8 mouse cellular contexts compared by ENCODE assay signal in genomic region chr17:34309225-34309624, GRCm38 (mm10). TPM values are rescaled to one million over a fixed set of nuclear protein-coding genes. Genes with fewer than 3 reads are reported as not detected.
DNase-seq lines count a peak whose midpoint lies in the region; ATAC-seq and TF ChIP-seq lines count a peak whose summit lies in the region.

No protein-coding gene starts in this region.

- peak overlapping the region; percentile 81 for H3K4me2 ChIP-seq in lung, embryonic 15.5 days
- peak overlapping the region; percentile 71 for H3K4me2 ChIP-seq in forebrain, embryonic 12.5 days
- peak overlapping the region; percentile 77 for H3K4me2 ChIP-seq in intestine, postnatal 0 days (replicated peaks; ENCODE audit: low read depth)

- 21% methylated on average over 10 of the region's 10 CpGs for WGBS in lung, embryonic 15.5 days
- 34% methylated on average over 10 of the region's 10 CpGs for WGBS in forebrain, embryonic 12.5 days
- WGBS in intestine, postnatal 0 days: 27% methylated on average over 10 of the region's 10 CpGs
- 31% methylated on average over 10 of the region's 10 CpGs for WGBS in olfactory bulb, adult 2 months

- no peak for TF ChIP-seq POLR2A in olfactory bulb, adult 2 months (IDR thresholded peaks at IDR 0.05; ENCODE audit: insufficient read depth, low read depth, low read length)

- no peak for TF ChIP-seq CTCF in intestine, postnatal 0 days (IDR thresholded peaks at IDR 0.05; ENCODE audit: low read depth)
- no peak for TF ChIP-seq CTCF in olfactory bulb, adult 2 months (IDR thresholded peaks at IDR 0.05; ENCODE audit: insufficient read depth, low read depth, low read length)

- H3K36me3 ChIP-seq in lung, embryonic 15.5 days: no peaks in the 10 kb centered on the region
- no peaks in the 10 kb centered on the region for H3K36me3 ChIP-seq in forebrain, embryonic 12.5 days (replicated peaks)
- H3K36me3 ChIP-seq in intestine, postnatal 0 days (ENCODE audit: control insufficient read depth, insufficient read depth): no peaks in the 10 kb centered on the region

- peak overlapping the region; percentile 61 for H3K4me3 ChIP-seq in lung, embryonic 15.5 days
- peak overlapping the region; percentile 62 for H3K4me3 ChIP-seq in forebrain, embryonic 12.5 days (replicated peaks)
- peak overlapping the region; percentile 50 for H3K4me3 ChIP-seq in intestine, postnatal 0 days (ENCODE audit: low read depth, low read length)
- peak overlapping the region; percentile 81 for H3K4me3 ChIP-seq in olfactory bulb, adult 2 months (ENCODE audit: insufficient read depth, low read depth, low read length)

- 0 out of 2 replicates have a peak, but pooled peaks cover 3% of the 10 kb centered on the region for H3K4me1 ChIP-seq in lung, embryonic 15.5 days
- H3K4me1 ChIP-seq in forebrain, embryonic 12.5 days: peaks cover 3% of the 10 kb centered on the region
- H3K4me1 ChIP-seq in intestine, postnatal 0 days (replicated peaks; ENCODE audit: control insufficient read depth, insufficient read depth, low read length): no peaks in the 10 kb centered on the region
- H3K4me1 ChIP-seq in olfactory bulb, adult 2 months (ENCODE audit: control insufficient read depth, insufficient read depth, low read length): peaks cover 8% of the 10 kb centered on the region

- no peak for DNase-seq in lung, postnatal 14 days
- no peak for DNase-seq in adrenal gland, adult 8-10 months
- no peak for DNase-seq in frontal cortex, postnatal 25 days (ENCODE audit: low spot score in 2 of 2)
- DNase-seq in adrenal gland, postnatal 36 days: no peak

- no peaks in the 10 kb centered on the region for H3K9me3 ChIP-seq in lung, embryonic 15.5 days
- H3K9me3 ChIP-seq in forebrain, embryonic 12.5 days: no peaks in the 10 kb centered on the region
- no peaks in the 10 kb centered on the region for H3K9me3 ChIP-seq in intestine, postnatal 0 days (ENCODE audit: control insufficient read depth)

- peaks cover 3% of the 10 kb centered on the region; the same call in 1 of the 2 replicates for H3K27me3 ChIP-seq in lung, embryonic 15.5 days
- peaks cover 18% of the 10 kb centered on the region; the same call in 1 of the 2 replicates for H3K27me3 ChIP-seq in forebrain, embryonic 12.5 days
- H3K27me3 ChIP-seq in intestine, postnatal 0 days (replicated peaks; ENCODE audit: control insufficient read depth, insufficient read depth, low read length): no peaks in the 10 kb centered on the region; the same call in 1 of the 2 replicates

- H3K27ac ChIP-seq in lung, embryonic 15.5 days: no peak overlapping the region
- H3K27ac ChIP-seq in forebrain, embryonic 12.5 days: no peak overlapping the region; the same call in 1 of the 2 replicates
- H3K27ac ChIP-seq in intestine, postnatal 0 days (ENCODE audit: low read depth, low read length): no peak overlapping the region; the same call in 1 of the 2 replicates
- H3K27ac ChIP-seq in olfactory bulb, adult 2 months (ENCODE audit: insufficient read depth, low read depth, low read length): no peak overlapping the region

- ATAC-seq in lung, embryonic 15.5 days (ENCODE audit: borderline replicate concordance, extremely low read depth, low FRiP score, low TSS enrichment): no peak
- no peak for ATAC-seq in forebrain, embryonic 12.5 days (ENCODE audit: low FRiP score)
- ATAC-seq in intestine, postnatal 0 days: no peak

- H3K9ac ChIP-seq in lung, embryonic 15.5 days: peak overlapping the region; percentile 60
- peak overlapping the region; percentile 63 for H3K9ac ChIP-seq in forebrain, embryonic 12.5 days
- peak overlapping the region; percentile 55 for H3K9ac ChIP-seq in intestine, postnatal 0 days (ENCODE audit: low read depth, low read length)

RNA-seq across cellular contexts. Expression of gene H2-Eb1, which starts 3.6 kb away (rescaled TPM):
- 4.7 and 12.0 TPM in 2 replicates for polyA plus RNA-seq in lung, embryonic 15.5 days (2015; fragmentation: Nextera tagmentation; extraction: Ambion mirVana)
- 1.1 and 1.2 TPM in 2 replicates for polyA plus RNA-seq in forebrain, embryonic 12.5 days (2016; fragmentation: Nextera tagmentation; extraction: Ambion mirVana)
- 24.1 and 25.1 TPM in 2 replicates for polyA plus RNA-seq in intestine, postnatal 0 days (2015; fragmentation: Nextera tagmentation; extraction: Ambion mirVana)
- polyA plus RNA-seq in olfactory bulb, adult 2 months (2012; ENCODE audit: insufficient read depth, insufficient read length, low replicate concordance, missing spikeins): 452 TPM in 1 of 2 replicates, not detected in the other
- total RNA-seq in adrenal gland, adult 8-10 months (2022): 100 to 1,000 TPM in 3 of 4 experiments, 10 to 100 TPM in 1; 83.6 to 191 (median 159) TPM
- total RNA-seq in adrenal gland, postnatal 36 days (2021): 10 to 100 TPM; 52.3 to 94.3 TPM

RNA-seq across cellular contexts. Expression of gene H2-Eb2, which starts 16.2 kb away (rescaled TPM):
- polyA plus RNA-seq in lung, embryonic 15.5 days (2015; fragmentation: Nextera tagmentation; extraction: Ambion mirVana): 0.11 TPM in 1 of 2 replicates, not detected in the other
- not detected in 2 replicates for polyA plus RNA-seq in forebrain, embryonic 12.5 days (2016; fragmentation: Nextera tagmentation; extraction: Ambion mirVana)
- not detected in 2 replicates for polyA plus RNA-seq in intestine, postnatal 0 days (2015; fragmentation: Nextera tagmentation; extraction: Ambion mirVana)
- polyA plus RNA-seq in olfactory bulb, adult 2 months (2012; ENCODE audit: insufficient read depth, insufficient read length, low replicate concordance, missing spikeins): not detected in 2 replicates
- not detected for total RNA-seq in adrenal gland, adult 8-10 months (2022)
- total RNA-seq in adrenal gland, postnatal 36 days (2021): not detected

RNA-seq across cellular contexts. Expression of gene H2-Aa, which starts 21.6 kb away (rescaled TPM):
- polyA plus RNA-seq in lung, embryonic 15.5 days (2015; fragmentation: Nextera tagmentation; extraction: Ambion mirVana): 6.3 and 18.9 TPM in 2 replicates
- not detected in 2 replicates for polyA plus RNA-seq in forebrain, embryonic 12.5 days (2016; fragmentation: Nextera tagmentation; extraction: Ambion mirVana)
- 35.8 and 41.2 TPM in 2 replicates for polyA plus RNA-seq in intestine, postnatal 0 days (2015; fragmentation: Nextera tagmentation; extraction: Ambion mirVana)
- 508 and 641 TPM in 2 replicates for polyA plus RNA-seq in olfactory bulb, adult 2 months (2012; ENCODE audit: insufficient read depth, insufficient read length, low replicate concordance, missing spikeins)
- total RNA-seq in adrenal gland, adult 8-10 months (2022): 100 to 1,000 TPM in 3 of 4 experiments, 10 to 100 TPM in 1; 77.6 to 181 (median 140) TPM
- 10 to 100 TPM; 56.2 to 89.4 TPM for total RNA-seq in adrenal gland, postnatal 36 days (2021)

RNA-seq across cellular contexts. Expression of gene Btnl2, which starts 45.4 kb away (rescaled TPM):
- polyA plus RNA-seq in lung, embryonic 15.5 days (2015; fragmentation: Nextera tagmentation; extraction: Ambion mirVana): 0.08 and 0.16 TPM in 2 replicates
- polyA plus RNA-seq in forebrain, embryonic 12.5 days (2016; fragmentation: Nextera tagmentation; extraction: Ambion mirVana): not detected in 2 replicates
- 43.0 and 43.4 TPM in 2 replicates for polyA plus RNA-seq in intestine, postnatal 0 days (2015; fragmentation: Nextera tagmentation; extraction: Ambion mirVana)
- not detected in 2 replicates for polyA plus RNA-seq in olfactory bulb, adult 2 months (2012; ENCODE audit: insufficient read depth, insufficient read length, low replicate concordance, missing spikeins)
- total RNA-seq in adrenal gland, adult 8-10 months (2022): under 1 TPM; 0.40 to 0.90 (median 0.57) TPM
- total RNA-seq in adrenal gland, postnatal 36 days (2021): under 1 TPM; 0.23 to 0.30 TPM

RNA-seq across cellular contexts. Expression of gene H2-Ab1, which starts 51.7 kb away (rescaled TPM):
- 12.1 and 42.0 TPM in 2 replicates for polyA plus RNA-seq in lung, embryonic 15.5 days (2015; fragmentation: Nextera tagmentation; extraction: Ambion mirVana)
- polyA plus RNA-seq in forebrain, embryonic 12.5 days (2016; fragmentation: Nextera tagmentation; extraction: Ambion mirVana): 1.9 and 2.5 TPM in 2 replicates
- polyA plus RNA-seq in intestine, postnatal 0 days (2015; fragmentation: Nextera tagmentation; extraction: Ambion mirVana): 53.8 and 53.9 TPM in 2 replicates
- not detected in 2 replicates for polyA plus RNA-seq in olfactory bulb, adult 2 months (2012; ENCODE audit: insufficient read depth, insufficient read length, low replicate concordance, missing spikeins)
- 100 to 1,000 TPM in 3 of 4 experiments, 10 to 100 TPM in 1; 62.4 to 146 (median 115) TPM for total RNA-seq in adrenal gland, adult 8-10 months (2022)
- 10 to 100 TPM; 36.3 to 70.4 TPM for total RNA-seq in adrenal gland, postnatal 36 days (2021)

Comparison
In these comparisons a context has a peak if more than half of its experiments do, and no peak if none do; other contexts are left out.
1. RNA of gene H2-Eb1, which starts 3.6 kb away (polyA plus RNA-seq): 452 TPM in olfactory bulb, adult 2 months; 24.1 to 25.1 TPM in intestine, postnatal 0 days, 4.7 to 12.0 TPM in lung, embryonic 15.5 days and 1.1 to 1.2 TPM in forebrain, embryonic 12.5 days; every median in the first group is over 10 times any median in the second.
2. Peak in every context shown above with its lines, with median percentiles within 50 percentile points of each other: H3K4me2 ChIP-seq, H3K4me3 ChIP-seq and H3K9ac ChIP-seq.